Mouse (Mus musculus): ENCODE results near the gene Hoxc8.

The Hoxc8 gene

DNA sequence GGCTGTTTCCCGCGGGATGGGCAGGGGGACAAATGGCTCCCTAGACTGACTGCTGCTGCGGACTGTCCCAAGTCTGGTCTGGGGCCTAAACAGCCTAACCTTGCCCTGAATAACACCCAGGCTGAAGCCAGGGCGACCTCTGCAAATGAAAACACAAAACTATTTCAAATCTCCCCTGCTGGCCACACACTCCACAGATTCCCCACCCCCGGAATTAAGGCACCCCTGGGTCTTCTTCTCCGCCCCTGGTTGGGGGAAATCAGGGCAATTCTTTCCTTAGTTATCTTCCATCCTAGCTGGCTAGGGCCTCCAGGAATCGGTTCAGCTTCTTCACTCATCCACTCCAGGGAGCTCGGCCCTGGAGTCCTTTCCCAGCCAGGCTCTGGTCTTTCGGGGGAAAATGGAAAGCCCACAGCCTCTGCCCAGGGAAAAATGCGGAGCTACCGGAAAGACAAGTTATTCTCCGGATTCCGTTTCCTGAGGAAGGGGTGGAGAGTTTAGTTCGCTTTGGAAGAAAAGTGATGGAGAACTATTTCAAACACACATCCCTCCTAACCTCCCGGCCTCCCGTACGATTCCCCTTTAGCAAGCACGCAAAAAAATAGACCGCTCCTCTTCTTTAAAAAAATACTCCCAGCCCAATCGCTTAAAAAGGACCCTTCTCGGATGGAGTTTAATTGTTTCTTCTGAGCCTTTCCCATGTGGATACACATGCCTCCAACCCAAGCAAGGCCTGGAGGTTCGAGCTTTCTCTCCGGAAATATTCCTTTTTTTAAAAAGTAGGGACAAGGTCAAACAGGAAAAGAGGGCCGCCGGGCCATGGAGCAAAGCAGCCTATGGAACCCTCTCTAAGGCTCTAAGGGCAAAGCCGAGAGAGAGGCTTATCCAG lies 25.2 kb upstream of the Hoxc8 start:
- no peak for DNase-seq

GRCm38 (mm10) chr15:102965892-102966775 lies 24.3 kb upstream of the Hoxc8 start:
- no peak for DNase-seq

DNA sequence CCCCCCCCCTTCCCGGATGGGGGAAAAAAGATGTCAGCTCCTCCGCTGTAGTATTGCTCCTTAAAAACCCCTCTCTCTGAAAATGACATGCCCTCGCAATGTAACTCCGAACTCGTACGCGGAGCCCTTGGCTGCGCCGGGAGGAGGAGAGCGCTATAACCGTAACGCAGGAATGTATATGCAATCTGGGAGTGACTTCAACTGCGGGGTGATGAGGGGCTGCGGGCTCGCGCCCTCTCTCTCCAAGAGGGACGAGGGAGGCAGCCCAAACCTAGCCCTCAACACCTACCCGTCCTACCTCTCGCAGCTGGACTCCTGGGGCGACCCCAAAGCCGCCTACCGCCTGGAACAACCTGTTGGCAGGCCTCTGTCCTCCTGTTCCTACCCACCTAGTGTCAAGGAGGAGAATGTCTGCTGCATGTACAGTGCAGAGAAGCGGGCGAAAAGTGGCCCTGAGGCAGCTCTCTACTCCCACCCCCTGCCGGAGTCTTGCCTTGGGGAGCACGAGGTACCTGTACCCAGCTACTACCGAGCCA lies 23.6 kb upstream of the Hoxc8 start, which contains the start of gene Hoxc10:
Gene Hoxc10 (plus strand): TSS at position 21 of the 536 bp plus-strand sequence.
- DNase-seq: no peak

GRCm38 (mm10) chr15:102967312-102967510 lies 23.2 kb upstream of the Hoxc8 start, which contains the start of gene Hoxc5:
Gene Hoxc5, plus strand, starts transcription at chr15:102967443.
- DNase-seq: no peak

GRCm38 (mm10) chr15:102967511-102968397 lies 22.7 kb upstream of the Hoxc8 start:
- no peak for DNase-seq

GRCm38 (mm10) chr15:102969296-102969695 lies 21.1 kb upstream of the Hoxc8 start:
- no peak for DNase-seq

DNA sequence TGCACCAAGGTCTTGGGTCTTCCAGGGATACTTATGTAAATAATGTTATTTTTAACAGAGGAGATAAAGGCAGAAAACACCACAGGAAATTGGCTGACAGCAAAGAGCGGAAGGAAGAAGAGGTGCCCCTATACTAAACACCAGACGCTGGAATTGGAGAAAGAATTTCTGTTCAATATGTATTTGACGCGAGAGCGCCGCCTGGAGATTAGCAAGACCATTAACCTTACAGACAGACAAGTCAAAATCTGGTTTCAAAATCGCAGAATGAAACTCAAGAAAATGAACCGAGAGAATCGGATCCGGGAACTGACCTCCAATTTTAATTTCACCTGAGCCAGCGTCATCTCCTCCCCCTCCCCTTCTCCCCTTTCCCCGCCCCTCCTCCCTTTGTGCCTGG lies 19.7 kb upstream of the Hoxc8 start:
- DNase-seq: no peak

DNA sequence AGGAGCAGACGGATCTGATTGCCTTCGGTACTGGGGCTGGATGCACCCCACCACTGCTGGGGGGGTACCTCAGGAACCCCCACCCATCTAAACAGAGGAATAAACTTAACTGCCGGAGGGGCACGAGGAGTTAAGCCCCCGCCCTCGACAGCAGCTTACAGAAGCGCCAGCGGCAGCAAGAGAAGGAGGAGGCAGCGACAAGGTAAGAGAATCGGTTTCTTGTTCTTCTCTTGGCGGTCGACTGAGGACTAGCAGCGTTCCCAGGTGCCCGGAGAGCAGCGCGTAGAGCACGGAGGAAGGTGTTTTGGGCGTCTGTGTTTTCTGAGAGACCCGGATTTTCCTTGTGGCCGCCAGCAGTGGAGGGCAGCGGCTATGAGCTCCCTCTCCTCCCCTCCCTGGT lies 18.2 kb upstream of the Hoxc8 start:
- no peak for DNase-seq

GRCm38 (mm10) chr15:102972753-102973152 lies 17.7 kb upstream of the Hoxc8 start:
- DNase-seq: no peak

DNA sequence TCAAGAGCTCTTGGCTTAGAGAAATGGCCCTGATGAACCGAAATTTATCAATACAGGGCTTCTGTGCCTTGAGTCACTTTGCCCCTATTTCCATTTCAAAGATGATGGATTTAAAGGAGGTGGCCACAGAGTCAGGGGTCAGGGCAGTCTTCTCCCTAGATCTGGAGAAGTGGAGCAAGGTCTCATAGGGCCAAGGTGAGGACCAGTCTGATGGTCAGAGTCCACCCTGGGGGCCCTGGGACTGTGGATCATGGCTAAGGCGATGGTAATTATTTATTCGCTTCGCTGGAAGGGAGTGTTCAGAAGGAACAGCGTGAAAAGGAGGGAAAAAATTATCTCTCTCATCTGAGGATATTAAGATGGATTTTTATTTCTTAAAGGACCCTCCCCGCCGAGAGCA lies 15.4 kb upstream of the Hoxc8 start:
- DNase-seq: no peak

GRCm38 (mm10) chr15:102975688-102976111 lies 14.7 kb upstream of the Hoxc8 start:
- DNase-seq: no peak

- DNase-seq: no peak
Measured at GRCm38 (mm10) chr15:102976171-102976570, 14.2 kb upstream of the Hoxc8 start, which contains the start of gene Hoxc9. Gene Hoxc9, plus strand, starts transcription at chr15:102976439.

DNA sequence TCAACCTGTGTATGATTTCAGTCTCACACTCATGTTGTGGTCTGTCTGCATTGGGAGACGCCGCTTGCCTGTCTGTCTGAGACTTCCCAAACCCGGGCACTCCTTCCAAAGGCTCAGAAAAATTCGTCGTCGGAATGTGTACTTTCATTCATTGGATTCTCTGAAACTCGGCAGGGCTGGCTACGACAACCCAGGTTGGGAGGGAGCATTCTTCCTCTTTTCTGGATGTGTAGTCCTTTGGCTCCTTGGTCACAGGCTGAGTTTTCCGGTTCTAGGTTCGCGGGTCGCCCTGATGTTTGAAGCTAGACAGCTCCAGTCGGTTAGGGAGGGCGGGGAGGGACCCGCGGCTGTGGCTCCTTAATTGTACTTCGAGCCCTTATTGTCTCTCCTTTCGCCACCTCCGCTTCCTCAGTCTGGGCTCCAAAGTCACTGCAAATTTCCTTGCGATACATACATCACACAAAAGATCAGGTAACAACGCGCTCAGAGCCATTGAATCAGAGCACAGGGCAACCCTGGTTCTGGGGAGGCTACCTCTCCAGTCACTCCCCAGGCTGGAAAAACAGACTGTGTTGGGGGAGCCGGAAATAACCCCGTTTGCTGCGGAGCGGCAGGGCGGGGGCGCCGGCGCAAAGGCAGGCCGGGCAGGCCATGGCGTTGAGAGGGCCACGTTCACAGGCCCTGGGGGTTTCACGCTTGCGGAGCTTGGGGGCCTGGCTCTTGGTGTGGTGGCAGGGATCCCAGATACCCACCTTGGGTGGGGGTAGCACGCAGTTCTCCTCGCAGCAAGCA lies 13.6 kb upstream of the Hoxc8 start:
- no peak for DNase-seq

GRCm38 (mm10) chr15:102977423-102977974 lies 12.9 kb upstream of the Hoxc8 start:
- no peak for DNase-seq

- no peak for DNase-seq
Measured at GRCm38 (mm10) chr15:102978615-102979515, 11.5 kb upstream of the Hoxc8 start.

- DNase-seq: no peak
Measured at GRCm38 (mm10) chr15:102979936-102980335, 10.5 kb upstream of the Hoxc8 start.

DNA sequence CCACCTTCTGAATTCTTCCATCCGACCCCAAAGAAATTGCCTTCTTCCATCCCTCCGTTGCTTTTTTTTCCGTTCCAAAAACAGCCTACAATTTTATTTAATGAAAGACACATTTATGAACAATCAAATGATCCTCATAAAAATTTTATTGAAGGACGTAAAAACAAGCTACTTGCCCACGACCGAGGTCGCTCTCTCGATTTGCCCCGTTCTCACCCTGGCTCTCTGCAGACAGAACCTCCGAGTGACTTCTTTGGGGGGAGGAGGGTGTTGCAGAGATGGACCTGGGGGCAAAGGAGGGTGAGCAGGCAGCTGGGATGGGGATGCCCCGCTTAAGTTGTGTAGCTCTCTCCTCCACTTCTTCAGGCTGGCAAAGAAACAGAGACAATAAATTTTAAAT lies 10.1 kb upstream of the Hoxc8 start:
- DNase-seq: no peak

- no peak for DNase-seq
Measured at GRCm38 (mm10) chr15:102980912-102981311, 9.5 kb upstream of the Hoxc8 start.

DNA sequence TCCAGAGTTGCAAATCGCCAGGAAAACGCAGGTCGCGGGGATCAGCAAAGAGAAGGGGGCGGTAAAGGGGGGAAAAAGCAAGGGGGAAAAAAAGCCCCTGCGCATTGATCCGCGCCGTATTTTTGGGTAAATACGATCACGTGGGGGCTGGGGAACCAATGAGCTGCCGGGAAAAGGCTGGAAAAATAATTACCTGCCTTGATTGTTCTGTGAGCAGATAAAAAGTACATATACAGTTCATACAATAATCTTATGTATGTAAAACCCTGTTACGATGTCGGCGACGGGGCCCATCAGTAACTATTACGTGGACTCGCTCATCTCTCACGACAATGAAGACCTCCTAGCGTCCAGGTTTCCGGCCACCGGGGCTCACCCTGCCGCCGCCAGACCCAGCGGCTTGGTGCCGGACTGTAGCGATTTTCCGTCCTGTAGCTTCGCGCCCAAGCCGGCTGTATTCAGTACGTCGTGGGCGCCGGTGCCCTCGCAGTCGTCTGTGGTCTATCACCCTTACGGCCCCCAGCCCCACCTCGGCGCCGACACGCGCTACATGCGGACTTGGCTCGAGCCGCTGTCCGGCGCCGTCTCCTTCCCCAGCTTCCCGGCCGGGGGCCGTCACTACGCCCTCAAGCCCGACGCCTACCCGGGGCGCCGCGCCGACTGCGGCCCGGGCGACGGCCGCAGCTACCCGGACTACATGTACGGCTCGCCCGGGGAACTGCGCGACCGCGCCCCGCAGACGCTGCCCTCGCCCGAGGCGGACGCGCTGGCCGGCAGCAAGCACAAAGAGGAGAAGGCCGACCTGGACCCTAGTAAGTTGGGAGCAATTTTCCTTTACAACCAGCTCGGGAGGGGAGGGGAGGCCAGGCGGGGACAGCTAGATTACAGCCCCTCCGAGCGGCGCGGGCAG lies 8.8 kb upstream of the Hoxc8 start:
- DNase-seq: no peak

Data from cerebellum, adult 11 months (tissue).